Mouse (Mus musculus): ENCODE measurements around the gene Ctdspl.
A peak's percentile ranks its signal among the peaks of the same experiment; 100 is the strongest.

GRCm38 (mm10) chr9:118953465-118954194, 27.4 kb downstream of the Ctdspl start:
- TF ChIP-seq CTCF (IDR thresholded peaks at IDR 0.05) (no peak), EP300 (IDR thresholded peaks at IDR 0.05) (peak; percentile 26; the same call in 1 of the 2 replicates)
